In the genomic region with DNA sequence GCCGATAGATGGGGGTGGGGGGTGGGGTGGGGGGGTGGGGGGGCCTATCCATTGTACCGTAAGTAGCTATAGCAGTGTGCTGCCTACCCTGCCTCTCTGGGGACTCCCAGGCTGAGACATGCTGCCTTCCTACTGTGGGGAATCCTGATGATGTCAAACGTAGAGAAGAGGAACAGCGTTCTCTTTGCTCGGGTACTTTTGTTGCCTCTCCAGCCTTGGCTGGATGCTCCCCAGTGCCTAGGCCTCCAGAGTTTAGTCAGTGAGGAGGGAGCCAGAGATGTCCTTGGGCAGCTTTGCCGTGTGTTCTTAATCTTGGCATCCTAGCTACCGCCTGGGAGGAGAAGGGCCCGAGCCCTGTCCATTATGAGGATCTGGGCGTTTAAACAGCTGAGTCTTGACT, we compare ENCODE assay signal across 12 mouse cellular contexts. TPM values are rescaled to one million over a fixed set of nuclear protein-coding genes. Genes with fewer than 3 reads are reported as not detected.
DNase-seq lines count a peak whose midpoint lies in the region; ATAC-seq and TF ChIP-seq lines count a peak whose summit lies in the region.
"Had no signal": no experiment of that assay in that cellular context is flagged by ENCODE, and none has a peak within 500 bp of the region (broad histone marks: within the 10 kb centered on the region; RNA-seq: fewer than 3 reads in every experiment).

No protein-coding gene starts in this region.

- no peaks in the 10 kb centered on the region; the same call in 1 of the 2 replicates for H3K9me3 ChIP-seq in forebrain, embryonic 16.5 days (ENCODE audit: control insufficient read depth, low read length)
- H3K9me3 ChIP-seq in forebrain, embryonic 12.5 days = peaks cover 10% of the 10 kb centered on the region; the same call in 1 of the 2 replicates
- no peaks in the 10 kb centered on the region for H3K9me3 ChIP-seq in embryonic facial prominence, embryonic 14.5 days (ENCODE audit: control insufficient read depth, low read length)
- H3K9me3 ChIP-seq: kidney, embryonic 15.5 days; liver, embryonic 12.5 days had no signal

- no peak overlapping the region for H3K4me2 ChIP-seq in forebrain, embryonic 16.5 days (ENCODE audit: low read length)
- no peak overlapping the region for H3K4me2 ChIP-seq in forebrain, embryonic 12.5 days
- H3K4me2 ChIP-seq in embryonic facial prominence, embryonic 14.5 days (ENCODE audit: low read depth, low read length) = no peak overlapping the region
- H3K4me2 ChIP-seq: kidney, embryonic 15.5 days; liver, embryonic 12.5 days had no signal

- WGBS in forebrain, embryonic 16.5 days = 59% methylated on average over 9 of the region's 9 CpGs
- 77% methylated on average over 8 of the region's 9 CpGs for WGBS in forebrain, embryonic 12.5 days
- WGBS in embryonic facial prominence, embryonic 14.5 days = 53% methylated on average over 9 of the region's 9 CpGs

- H3K9ac ChIP-seq in forebrain, embryonic 16.5 days (replicated peaks; ENCODE audit: low read depth, low read length) = no peak overlapping the region
- H3K9ac ChIP-seq in forebrain, embryonic 12.5 days = no peak overlapping the region
- no peak overlapping the region; the same call in 1 of the 2 replicates for H3K9ac ChIP-seq in embryonic facial prominence, embryonic 14.5 days (ENCODE audit: low read depth, low read length)
- H3K9ac ChIP-seq: kidney, embryonic 15.5 days; liver, embryonic 12.5 days had no signal

- H3K36me3 ChIP-seq in forebrain, embryonic 16.5 days (ENCODE audit: control insufficient read depth, insufficient read depth) = no peaks in the 10 kb centered on the region
- 0 out of 2 replicates have a peak, but pooled peaks cover 5% of the 10 kb centered on the region for H3K36me3 ChIP-seq in forebrain, embryonic 12.5 days (replicated peaks)
- H3K36me3 ChIP-seq in embryonic facial prominence, embryonic 14.5 days (ENCODE audit: control insufficient read depth, insufficient read depth, low read length) = no peaks in the 10 kb centered on the region
- H3K36me3 ChIP-seq: kidney, embryonic 15.5 days; liver, embryonic 12.5 days had no signal

- peaks cover 12% of the 10 kb centered on the region for H3K4me1 ChIP-seq in forebrain, embryonic 16.5 days (replicated peaks; ENCODE audit: control insufficient read depth, insufficient read depth, low read length)
- peaks cover 6% of the 10 kb centered on the region for H3K4me1 ChIP-seq in forebrain, embryonic 12.5 days
- peaks cover 13% of the 10 kb centered on the region; the same call in 1 of the 2 replicates for H3K4me1 ChIP-seq in embryonic facial prominence, embryonic 14.5 days (ENCODE audit: control insufficient read depth, insufficient read depth, low read length)
- H3K4me1 ChIP-seq: liver, embryonic 12.5 days had no signal

- H3K27ac ChIP-seq in forebrain, embryonic 16.5 days (ENCODE audit: low read length) = no peak overlapping the region
- H3K27ac ChIP-seq in forebrain, embryonic 12.5 days = no peak overlapping the region
- H3K27ac ChIP-seq in layer of hippocampus, adult 2 months = peak overlapping the region; percentile 83
- H3K27ac ChIP-seq in embryonic facial prominence, embryonic 14.5 days (replicated peaks; ENCODE audit: low read depth, low read length) = peak overlapping the region; percentile 24
- H3K27ac ChIP-seq: kidney, embryonic 15.5 days; liver, embryonic 12.5 days had no signal

- no peaks in the 10 kb centered on the region for H3K27me3 ChIP-seq in forebrain, embryonic 16.5 days (replicated peaks; ENCODE audit: control insufficient read depth, insufficient read depth, low read length)
- no peaks in the 10 kb centered on the region for H3K27me3 ChIP-seq in forebrain, embryonic 12.5 days
- H3K27me3 ChIP-seq in embryonic facial prominence, embryonic 14.5 days (replicated peaks; ENCODE audit: control insufficient read depth, insufficient read depth, low read length) = no peaks in the 10 kb centered on the region
- H3K27me3 ChIP-seq: kidney, embryonic 15.5 days; liver, embryonic 12.5 days had no signal

- no peak overlapping the region for H3K4me3 ChIP-seq in forebrain, embryonic 16.5 days (replicated peaks; ENCODE audit: low read length)
- H3K4me3 ChIP-seq in forebrain, embryonic 12.5 days (replicated peaks) = no peak overlapping the region
- peak overlapping the region; percentile 12; the same call in 1 of the 2 replicates for H3K4me3 ChIP-seq in layer of hippocampus, adult 2 months
- no peak overlapping the region for H3K4me3 ChIP-seq in embryonic facial prominence, embryonic 14.5 days (ENCODE audit: low read depth, low read length)
- H3K4me3 ChIP-seq: kidney, embryonic 15.5 days; liver, embryonic 12.5 days had no signal

- ATAC-seq in forebrain, embryonic 16.5 days = peak; percentile 26; the same call in 1 of the 2 replicates
- no peak for ATAC-seq in forebrain, embryonic 12.5 days (ENCODE audit: low FRiP score)
- no peak for ATAC-seq in embryonic facial prominence, embryonic 14.5 days (ENCODE audit: low read depth)
- ATAC-seq: liver, embryonic 12.5 days had no signal

- peak; percentile 18 to 30 for DNase-seq in adrenal gland, adult (ENCODE audit: inconsistent age in 2 of 2, low spot score in 1 of 2)
- DNase-seq in adrenal gland, postnatal 4 days (ENCODE audit: low spot score in 2 of 2) = no peak
- DNase-seq in layer of hippocampus, adult 2 months (ENCODE audit: low spot score in 2 of 2) = no peak
- DNase-seq in layer of hippocampus, adult 9-10 months (ENCODE audit: low spot score) = no peak
- no peak for DNase-seq in embryonic facial prominence, embryonic 14.5 days (ENCODE audit: low spot score)
- no peak for DNase-seq in layer of hippocampus, postnatal 10 days (ENCODE audit: low spot score in 2 of 2)
- DNase-seq: right cerebral cortex, postnatal 25 days had no signal

- TF ChIP-seq CTCF in layer of hippocampus, adult 2 months (conservative IDR thresholded peaks at IDR 0.05) = no peak

RNA-seq across cellular contexts. Expression of a gene that starts 41.1 kb away (rescaled TPM):
- 1 to 10 TPM; 7.6 to 8.0 TPM for total RNA-seq in adrenal gland, postnatal 4 days (2021)
- polyA plus RNA-seq in forebrain, embryonic 16.5 days (2015; fragmentation: Nextera tagmentation; extraction: Ambion mirVana) = 20.1 and 23.8 TPM in 2 replicates
- polyA plus RNA-seq in forebrain, embryonic 12.5 days (2016; fragmentation: Nextera tagmentation; extraction: Ambion mirVana) = 21.7 and 22.0 TPM in 2 replicates
- total RNA-seq in layer of hippocampus, adult 2 months (2021) = 10 to 100 TPM; 41.2 to 47.2 TPM
- polyA plus RNA-seq in embryonic facial prominence, embryonic 14.5 days (2014; fragmentation: Nextera tagmentation; extraction: Ambion mirVana) = 21.3 and 25.8 TPM in 2 replicates
- 10 to 100 TPM; 43.7 to 44.0 TPM for total RNA-seq in layer of hippocampus, postnatal 10 days (2021)
- total RNA-seq: granulocyte monocyte progenitor cell, adult 5-6 weeks had no signal

Comparison
In these comparisons a context has a peak if more than half of its experiments do, and no peak if none do; other contexts are left out.
1. DNase-seq: peak in adrenal gland, adult (2 of 2); none in adrenal gland, postnatal 4 days (0 of 2), layer of hippocampus, adult 2 months (0 of 2), layer of hippocampus, adult 9-10 months (single experiment), embryonic facial prominence, embryonic 14.5 days (single experiment) and layer of hippocampus, postnatal 10 days (0 of 2).
2. H3K27ac ChIP-seq: peak in layer of hippocampus, adult 2 months (single experiment) and embryonic facial prominence, embryonic 14.5 days (single experiment); none in forebrain, embryonic 16.5 days (single experiment) and forebrain, embryonic 12.5 days (single experiment).
3. RNA of a gene that starts 41.1 kb away (total RNA-seq): 41.2 to 47.2 TPM in layer of hippocampus, adult 2 months and 43.7 to 44.0 TPM in layer of hippocampus, postnatal 10 days; 7.6 to 8.0 TPM in adrenal gland, postnatal 4 days; every median in the first group is over 4 times any median in the second.